Mouse (Mus musculus) adrenal gland, postnatal 4 days (tissue): Measurements from ENCODE around the gene Taar9. TPM values are rescaled to one million over a fixed set of nuclear protein-coding genes. Genes with fewer than 3 reads are reported as not detected.
"Not testable (repeated sequence)": the region's sequence is repeated elsewhere in the genome, so short reads cannot be mapped to it uniquely, and the experiment has no call there.

ENCODE experiments used
- DNase-seq, 2 experiments: peaks; one replicate each; pipeline ENCODE4 v3.0.0; 2021 to 2022; ENCODE audit warnings: low spot score in 2 of 2, mixed read lengths in 2 of 2
- total RNA-seq, 2 experiments: library from RNA; stranded (reverse); gene quantifications; 2 replicates each; pipeline ENCODE4 v1.2.3; 2021

The Taar9 gene
- total RNA-seq, 2 experiments from 2014 or later: not detected

DNA sequence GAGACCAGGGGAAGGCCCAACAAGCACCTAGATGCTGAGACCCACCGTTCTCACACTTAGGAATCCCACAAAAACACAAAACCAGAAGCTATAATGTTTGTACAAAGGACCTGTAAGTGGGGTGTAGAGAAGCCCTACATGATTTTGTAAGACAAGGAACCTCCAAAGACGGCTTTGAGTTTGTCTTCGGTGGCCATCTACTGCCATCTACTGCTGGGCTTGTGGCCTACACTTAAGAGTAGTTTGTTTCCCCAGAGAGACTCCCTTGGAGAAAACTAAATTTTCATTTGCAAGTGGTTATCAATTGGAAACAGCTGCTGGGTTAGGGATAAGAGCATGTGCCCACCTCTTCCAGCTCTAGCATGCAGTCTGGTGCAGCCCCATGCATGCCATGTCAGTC, 29.2 kb downstream of the Taar9 start:
- no peak for DNase-seq

DNA sequence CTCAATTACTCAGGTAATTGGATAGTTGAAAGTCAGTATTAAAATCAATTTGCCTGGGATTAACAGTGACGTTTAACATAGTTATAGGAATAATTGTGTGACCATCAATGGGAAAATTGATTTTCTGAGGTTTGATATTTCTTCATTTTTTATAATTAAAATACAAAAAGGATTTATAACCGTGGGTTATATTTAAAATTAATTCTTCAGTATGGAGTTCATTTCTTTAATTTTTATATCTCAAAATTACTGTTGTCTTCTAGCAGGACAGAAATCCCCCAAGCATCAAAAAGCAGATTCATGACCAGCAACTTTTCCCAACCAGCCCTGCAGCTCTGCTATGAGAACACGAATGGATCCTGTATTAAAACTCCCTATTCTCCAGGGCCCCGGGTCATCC, 33.1 kb downstream of the Taar9 start, which contains the start of gene Taar8a:
Gene Taar8a, plus strand, starts transcription at position 301 of the 400 bp plus-strand sequence.
- not testable (repeated sequence) for DNase-seq

DNA sequence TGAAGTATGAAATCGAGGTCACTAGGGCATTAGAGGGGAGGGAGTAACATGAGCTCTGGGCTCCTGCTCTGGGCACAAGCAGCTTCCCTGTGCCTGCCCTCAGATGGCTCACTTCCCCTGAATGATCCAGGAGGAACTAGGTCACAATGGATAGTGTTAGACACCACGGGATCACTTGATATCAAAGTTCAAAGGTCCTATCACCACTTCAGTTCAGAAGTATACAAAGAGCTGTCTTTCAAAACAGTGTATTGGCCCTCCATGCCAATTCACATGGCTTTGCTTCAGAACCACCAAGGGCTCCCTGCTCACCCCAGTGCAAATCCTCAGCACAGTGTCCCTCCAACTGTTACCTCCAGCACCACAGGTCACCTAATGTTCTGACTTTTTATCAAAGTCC, 34.6 kb downstream of the Taar9 start:
- not testable (repeated sequence) for DNase-seq

DNA sequence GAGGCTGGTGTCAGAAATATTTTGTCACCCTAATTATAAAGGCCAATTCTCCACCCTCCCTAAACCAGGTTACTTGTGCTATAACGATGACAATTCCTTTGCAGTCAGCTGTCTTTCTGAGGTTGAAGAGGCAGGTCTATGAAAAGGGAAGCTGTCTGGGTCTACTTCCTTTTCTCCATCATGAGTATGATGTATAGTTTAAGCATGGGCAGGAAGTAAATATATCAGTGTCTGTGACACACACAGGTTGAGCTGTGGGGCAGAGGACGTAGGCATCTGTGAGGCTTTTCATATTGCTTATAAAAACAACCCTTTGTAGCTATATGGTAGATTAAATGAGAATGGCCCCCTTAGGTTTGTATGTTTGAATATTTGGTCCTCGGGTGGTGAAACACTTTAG, 50.3 kb downstream of the Taar9 start:
- no peak for DNase-seq

Other genes with a start within 250 kb of the Taar9 start
- 10 to 100 TPM; 50.0 to 52.2 TPM for gene Vnn1, start 214.8 kb downstream of the Taar9 start, total RNA-seq
- not detected for gene Taar1, start 189.2 kb downstream of the Taar9 start, total RNA-seq
- gene Taar2, start 171.0 kb downstream of the Taar9 start, total RNA-seq: not detected
- gene Taar3, start 160.0 kb downstream of the Taar9 start, total RNA-seq: not detected
- not detected for gene Taar4, start 149.0 kb downstream of the Taar9 start, total RNA-seq
- not detected for gene Taar5, start 138.8 kb downstream of the Taar9 start, total RNA-seq
- not detected for gene Taar6, start 123.9 kb downstream of the Taar9 start, total RNA-seq
- gene Taar7a, start 116.1 kb downstream of the Taar9 start, total RNA-seq: not detected
- gene Taar7b, start 109.6 kb downstream of the Taar9 start, total RNA-seq: not detected
- not detected for gene Taar7d, start 82.3 kb downstream of the Taar9 start, total RNA-seq
- not detected for gene Taar7e, start 71.9 kb downstream of the Taar9 start, total RNA-seq
- gene Taar7f, start 60.0 kb downstream of the Taar9 start, total RNA-seq: not detected
- gene Taar8a, start 33.0 kb downstream of the Taar9 start, total RNA-seq: under 1 TPM in 1 of 2 experiments, not detected in 1; 0.51 TPM
- gene Taar8b, start 17.2 kb downstream of the Taar9 start, total RNA-seq: not detected
- not detected for gene Taar8c, start 7.6 kb downstream of the Taar9 start, total RNA-seq
- 100 to 1,000 TPM in 1 of 2 experiments, 10 to 100 TPM in 1; 98.9 to 110 TPM for gene Stx7, start 39.8 kb upstream of the Taar9 start, total RNA-seq
- gene Moxd1, start 114.0 kb upstream of the Taar9 start, total RNA-seq: 1 to 10 TPM; 2.5 TPM